Mouse (Mus musculus): ENCODE results near the gene Prkd1.
"Not testable (repeated sequence)": the region's sequence is repeated elsewhere in the genome, so short reads cannot be mapped to it uniquely, and the experiment has no call there.

The Prkd1 gene

DNA sequence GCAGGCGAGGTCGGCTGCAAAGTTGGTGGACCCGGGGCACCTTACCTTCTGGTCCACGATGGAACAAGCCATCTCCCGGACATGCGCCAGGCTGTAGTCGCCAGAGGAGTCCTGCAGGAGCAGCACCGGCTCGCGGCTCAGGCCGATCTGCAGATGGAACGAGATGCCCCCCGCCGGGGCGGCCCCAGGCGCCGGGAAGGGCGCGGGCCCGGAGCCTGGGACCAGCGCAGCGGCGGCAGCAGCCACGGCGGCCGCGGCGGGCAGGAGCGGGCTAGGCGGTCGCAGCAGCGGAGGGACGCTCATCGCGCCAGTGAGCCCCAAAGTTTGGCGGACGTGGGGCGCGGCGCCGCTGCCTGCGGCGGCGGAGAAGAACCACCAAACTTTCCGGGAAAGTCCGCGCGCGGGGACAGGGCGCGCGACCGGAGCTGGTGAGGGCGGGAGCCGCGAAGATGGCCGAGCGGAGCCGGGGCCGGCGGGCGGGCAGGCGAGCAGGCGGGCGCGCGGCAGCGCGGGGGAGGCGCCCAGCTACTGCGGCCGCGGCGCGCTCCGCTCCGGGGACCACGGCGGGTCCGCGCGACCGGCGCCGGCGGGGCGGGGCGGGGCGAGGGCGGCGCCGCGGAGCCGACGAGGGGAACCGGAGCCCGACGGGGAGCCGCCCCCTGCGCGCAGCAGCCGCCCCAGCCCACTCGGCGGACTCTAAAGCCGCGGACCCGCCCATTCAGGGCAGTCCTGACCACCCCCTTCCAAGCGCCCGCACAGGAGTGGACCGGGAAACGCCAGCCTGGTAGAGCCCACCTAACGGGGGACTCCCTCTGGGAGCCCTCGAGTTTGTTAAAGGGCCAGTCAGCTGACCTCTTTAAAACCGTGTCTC is at the start of gene Prkd1:
Gene Prkd1, minus strand, starts transcription at position 428 of the 871 bp plus-strand sequence.
- DNase-seq (ENCODE audit: low read depth), result no peak

DNA sequence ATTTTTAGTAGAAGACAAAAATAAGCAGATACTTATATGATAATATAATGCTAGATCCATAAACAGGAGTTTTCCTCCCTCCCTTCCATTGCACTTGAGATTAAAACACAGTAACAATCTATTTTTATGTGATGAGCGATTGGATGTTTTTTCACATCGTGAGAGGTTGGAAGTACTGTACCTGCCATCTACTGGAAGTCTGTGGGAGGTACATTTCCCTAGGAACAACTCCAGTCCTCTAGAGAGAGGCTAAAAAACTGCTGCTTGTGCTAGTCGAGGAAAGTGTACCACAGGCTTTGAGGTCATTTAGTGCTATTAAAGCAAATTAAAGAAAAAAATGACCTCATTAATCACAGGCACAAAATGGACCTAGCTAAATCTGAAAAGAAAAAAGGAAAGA is 48.6 kb upstream of the Prkd1 start:
- DNase-seq (ENCODE audit: low read depth), result no peak

GRCm38 (mm10) chr12:50648176-50648670 is 675 bp downstream of the Prkd1 start:
- DNase-seq (ENCODE audit: low read depth), result no peak

DNA sequence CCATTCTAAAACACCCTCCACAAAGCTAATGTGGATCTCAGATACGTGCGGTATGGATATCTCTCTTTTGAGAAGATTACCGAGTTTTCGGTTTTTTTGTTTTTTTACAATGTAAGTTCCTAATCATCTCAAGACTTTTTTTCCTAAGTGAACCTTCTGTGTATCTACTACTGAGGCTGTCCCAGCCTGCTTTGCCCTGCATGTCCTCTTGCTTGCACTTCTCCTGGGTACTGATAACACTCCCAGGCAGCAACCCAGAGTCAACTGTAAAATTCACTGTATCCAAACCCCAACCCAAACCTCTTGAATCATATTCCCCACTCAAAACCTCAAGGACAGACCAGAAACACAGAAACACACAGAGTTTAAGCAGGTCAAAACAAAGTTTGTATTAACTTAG is 2.0 kb downstream of the Prkd1 start:
- DNase-seq (ENCODE audit: low read depth), result no peak

DNA sequence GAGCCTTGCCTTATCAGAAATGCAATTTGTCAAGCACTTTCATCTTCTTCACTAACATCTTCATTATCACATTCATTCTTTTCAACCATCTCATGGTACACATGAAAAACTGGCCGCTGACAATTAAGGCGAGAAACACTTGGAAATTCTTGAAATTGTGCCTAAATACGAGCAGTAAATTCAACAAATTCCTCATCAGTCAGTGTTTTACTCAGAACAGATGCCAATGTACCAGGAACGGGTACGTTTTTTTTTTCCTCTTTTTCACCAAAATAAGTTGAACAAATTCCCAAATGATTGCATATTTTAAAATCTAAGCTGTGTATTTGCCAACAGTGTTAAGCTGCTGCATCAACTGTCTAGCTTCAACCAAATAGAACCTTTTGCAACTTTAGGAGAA is 6.2 kb downstream of the Prkd1 start:
- DNase-seq (ENCODE audit: low read depth), result no peak

DNA sequence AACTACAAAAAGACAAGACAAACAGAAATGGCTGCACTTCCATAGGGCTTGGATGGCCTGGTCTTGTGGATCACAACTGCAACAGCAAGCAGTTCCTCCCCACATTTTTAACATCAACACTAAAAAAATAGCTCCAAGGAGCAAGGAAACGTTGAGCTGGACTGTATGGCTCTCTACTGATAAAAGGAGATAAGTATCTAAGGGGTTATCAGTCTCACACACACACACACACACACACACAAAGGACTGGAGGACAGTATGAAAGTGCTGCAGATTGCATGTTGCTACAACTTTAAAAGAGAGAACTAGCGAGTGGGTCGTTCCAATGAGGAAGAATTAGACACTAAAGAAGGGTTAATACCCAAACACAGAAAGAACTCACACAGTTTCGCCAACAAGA is 8.7 kb downstream of the Prkd1 start:
- no peak for DNase-seq (ENCODE audit: low read depth)

GRCm38 (mm10) chr12:50634436-50634835 is 14.5 kb downstream of the Prkd1 start:
- no peak for DNase-seq (ENCODE audit: low read depth)

DNA sequence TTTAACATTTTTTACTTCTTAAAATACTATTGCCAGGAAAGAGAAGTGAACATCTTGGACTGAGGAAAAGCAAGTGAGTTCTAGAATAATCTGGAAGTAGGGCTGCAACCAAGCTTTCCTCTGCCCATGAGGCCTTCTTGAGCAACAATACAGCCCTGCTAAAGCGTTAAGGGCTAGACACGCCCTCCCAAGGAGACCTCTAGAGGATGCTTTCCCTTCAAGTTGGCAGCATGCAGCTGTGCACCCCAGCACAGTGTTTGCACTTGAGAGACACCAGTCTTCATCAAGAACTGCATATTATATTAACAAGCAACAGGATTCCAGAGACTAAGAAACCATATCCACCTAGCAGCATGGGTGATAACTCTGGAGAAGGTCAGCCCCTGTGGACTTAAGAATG is 22.8 kb downstream of the Prkd1 start:
- DNase-seq (ENCODE audit: low read depth), result not testable (repeated sequence)

DNA sequence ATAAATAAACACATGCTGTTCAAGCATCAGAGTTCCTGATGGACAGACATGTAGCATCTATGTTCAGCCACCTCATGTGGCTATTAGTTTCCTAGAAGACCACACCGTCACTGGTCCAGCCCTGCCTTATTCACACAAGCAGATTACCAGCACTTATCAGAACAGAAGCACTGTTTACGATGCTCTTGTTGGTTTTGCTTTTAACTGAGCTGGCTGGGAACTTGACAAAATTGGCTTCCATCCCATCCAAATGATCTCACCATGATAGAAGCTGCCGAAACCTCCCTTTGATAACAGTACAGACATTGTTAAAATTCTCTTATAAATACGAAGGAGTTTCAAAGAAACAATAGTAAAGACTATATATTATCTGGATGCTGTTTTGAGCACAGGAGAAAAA is 24.7 kb downstream of the Prkd1 start:
- no peak for DNase-seq (ENCODE audit: low read depth)

- no peak for DNase-seq (ENCODE audit: low read depth)
Observed at GRCm38 (mm10) chr12:50615852-50616251, 33.0 kb downstream of the Prkd1 start.

DNA sequence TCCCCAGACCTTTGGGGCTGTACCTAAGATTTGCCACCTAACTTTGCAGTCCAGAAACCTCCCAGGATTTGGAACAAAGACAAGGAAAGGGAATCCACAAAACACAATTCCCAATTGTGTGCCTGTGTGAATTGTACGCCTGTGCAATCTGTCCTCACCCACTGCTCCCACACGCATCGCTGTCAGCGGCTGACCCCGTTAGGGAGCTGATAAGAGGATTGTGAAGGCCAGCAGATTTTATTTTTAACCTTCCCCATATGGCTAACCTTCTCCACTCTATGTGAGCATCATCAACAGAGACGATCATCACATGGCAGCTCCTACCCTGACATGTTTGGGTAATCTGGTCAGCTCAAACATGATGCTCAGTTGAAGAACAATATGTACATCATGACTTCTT is 34.6 kb downstream of the Prkd1 start:
- no peak for DNase-seq (ENCODE audit: low read depth)

GRCm38 (mm10) chr12:50606703-50607500 is 42.0 kb downstream of the Prkd1 start:
- no peak for DNase-seq (ENCODE audit: low read depth)

DNA sequence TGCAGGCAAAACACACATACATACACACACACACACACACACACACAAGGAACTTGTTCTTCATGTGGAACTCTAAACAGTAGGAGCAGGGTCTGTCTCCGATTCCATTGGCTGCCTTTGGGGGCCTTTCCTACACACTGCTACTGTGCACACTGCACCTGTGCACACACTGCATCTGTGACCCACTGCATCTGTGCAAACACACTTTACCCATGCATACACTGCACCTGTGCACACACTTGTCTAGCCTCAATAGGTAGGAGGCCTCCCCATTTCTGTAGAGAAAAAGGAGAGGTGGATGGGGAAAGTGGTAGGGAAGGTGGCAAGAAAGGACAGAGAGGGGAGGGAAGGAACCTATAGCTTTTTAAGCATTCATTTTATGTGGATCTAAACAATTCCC is 49.5 kb downstream of the Prkd1 start:
- no peak for DNase-seq (ENCODE audit: low read depth)

DNA sequence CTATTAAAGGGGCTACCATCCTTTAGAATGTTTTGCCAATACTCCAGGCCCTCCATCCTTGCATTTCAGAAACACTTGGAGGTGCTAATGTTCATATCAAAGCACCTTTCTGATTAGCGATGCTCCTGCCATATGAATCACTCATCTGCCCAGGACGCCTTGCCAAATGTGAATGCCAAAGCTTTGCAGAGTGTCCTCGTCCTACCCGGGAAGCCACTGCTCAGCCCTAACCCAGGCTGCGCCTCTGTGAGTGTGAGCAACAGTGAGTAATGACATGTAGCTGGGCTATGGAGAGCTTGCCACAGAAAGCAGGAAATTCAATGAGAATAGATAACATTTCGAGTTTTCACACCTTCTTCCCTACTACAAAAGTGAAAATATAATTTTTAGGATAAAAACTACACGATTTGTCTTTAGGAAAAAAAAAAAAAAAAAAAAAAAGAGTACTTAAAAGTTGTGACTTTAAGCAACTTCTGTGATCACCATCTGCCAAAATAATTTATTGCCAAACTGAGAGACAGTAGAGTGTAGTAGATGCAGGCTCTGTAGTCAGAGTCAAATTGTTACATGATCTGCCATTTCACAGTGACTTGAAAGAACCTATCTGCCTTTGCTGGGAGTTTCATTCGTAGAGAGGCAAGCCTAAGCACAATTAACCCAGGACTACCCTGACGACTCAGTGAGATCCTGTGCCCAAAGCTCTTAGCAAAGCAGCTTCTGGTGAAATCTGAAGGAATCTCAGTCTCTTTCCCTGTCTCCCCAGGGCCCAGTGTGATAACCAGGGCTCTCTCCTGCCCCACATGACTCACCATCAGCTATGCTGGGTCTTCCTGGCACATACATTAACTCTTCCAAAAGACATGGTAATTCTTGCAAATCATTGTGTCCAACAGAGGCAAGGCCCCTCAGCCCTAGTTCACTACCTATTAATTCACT is 50.6 kb downstream of the Prkd1 start:
- no peak for DNase-seq (ENCODE audit: low read depth)

DNA sequence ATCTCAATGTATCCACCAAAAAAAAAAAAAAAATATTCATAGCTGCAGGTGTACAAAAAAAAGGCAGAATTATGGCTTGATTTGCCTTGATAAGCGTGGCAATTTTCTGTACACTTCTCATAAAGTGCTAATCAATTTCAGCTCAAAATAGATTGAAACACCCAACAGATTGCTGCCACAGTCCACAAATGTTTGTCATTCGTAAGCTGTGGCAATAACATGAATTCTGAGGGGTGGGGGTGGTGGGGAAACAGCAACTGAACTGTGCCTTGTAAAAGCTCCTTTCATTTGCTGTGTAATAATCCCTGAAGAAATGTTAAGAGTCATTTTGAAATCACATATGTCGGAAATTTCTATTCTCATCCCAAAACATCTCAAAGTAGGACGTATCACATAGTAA is 51.4 kb downstream of the Prkd1 start:
- no peak for DNase-seq (ENCODE audit: low read depth)

DNA sequence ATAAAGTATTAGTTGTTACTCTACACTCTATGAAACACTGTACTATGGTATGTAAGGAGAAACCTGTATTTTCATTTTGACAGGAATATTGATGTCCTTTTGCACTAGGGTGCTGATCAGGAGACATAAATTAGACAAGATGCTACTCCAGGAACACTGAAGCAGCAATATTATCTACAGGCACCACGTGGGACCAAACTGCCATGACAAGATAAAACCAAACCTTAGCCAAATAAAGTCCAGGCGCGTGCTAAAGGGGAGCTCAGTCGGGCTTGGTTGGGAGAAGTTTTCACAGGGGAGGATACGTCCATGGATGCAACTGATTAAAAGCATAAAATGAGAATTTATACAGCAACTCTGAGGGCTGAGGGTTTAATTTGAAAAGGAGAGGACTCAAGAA is 53.1 kb downstream of the Prkd1 start:
- DNase-seq (ENCODE audit: low read depth), result peak; percentile 24

DNA sequence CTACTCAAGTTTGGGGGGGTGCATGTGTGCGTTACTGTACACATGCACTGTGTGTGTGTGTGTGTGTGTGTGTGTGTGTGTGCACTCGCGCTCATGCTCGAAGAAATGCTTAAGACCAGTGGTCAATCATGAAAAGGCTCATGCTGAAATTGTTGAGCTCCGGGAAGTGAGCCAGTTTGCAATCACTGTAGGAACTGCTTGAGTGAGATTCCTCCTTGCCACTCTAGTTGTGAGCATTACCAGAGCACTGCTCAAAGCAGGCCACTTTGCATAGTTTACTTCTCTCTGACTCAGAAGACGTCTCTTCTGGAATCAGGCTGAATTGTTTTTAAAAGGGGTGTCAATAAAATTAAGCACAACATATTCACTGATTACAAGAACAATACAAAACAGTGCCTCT is 54.4 kb downstream of the Prkd1 start:
- no peak for DNase-seq (ENCODE audit: low read depth)

- DNase-seq (ENCODE audit: low read depth), result peak; percentile 19
Observed at GRCm38 (mm10) chr12:50593481-50593880, 55.4 kb downstream of the Prkd1 start.

- DNase-seq (ENCODE audit: low read depth), result no peak
Observed at GRCm38 (mm10) chr12:50588137-50588761, 60.6 kb downstream of the Prkd1 start.

DNA sequence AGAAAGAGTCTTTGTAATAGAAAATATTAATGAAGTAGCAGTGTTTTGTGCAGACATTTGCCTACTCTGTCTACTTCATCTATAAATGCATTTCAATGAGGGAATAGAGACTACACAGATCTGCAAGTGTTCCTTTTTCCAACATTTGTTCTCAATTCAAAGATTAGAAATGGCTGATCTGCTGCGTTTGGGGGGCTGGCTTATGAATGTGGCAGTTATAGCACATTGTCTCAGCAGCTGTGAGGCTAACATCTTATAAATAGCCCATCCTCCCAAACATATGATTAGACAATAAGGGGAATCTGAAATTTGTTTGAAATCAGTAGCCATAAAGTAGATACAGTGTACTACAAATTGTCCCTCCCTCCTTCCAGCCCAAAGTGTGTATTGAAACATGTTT is 83.7 kb downstream of the Prkd1 start:
- DNase-seq (ENCODE audit: low read depth), result no peak

DNA sequence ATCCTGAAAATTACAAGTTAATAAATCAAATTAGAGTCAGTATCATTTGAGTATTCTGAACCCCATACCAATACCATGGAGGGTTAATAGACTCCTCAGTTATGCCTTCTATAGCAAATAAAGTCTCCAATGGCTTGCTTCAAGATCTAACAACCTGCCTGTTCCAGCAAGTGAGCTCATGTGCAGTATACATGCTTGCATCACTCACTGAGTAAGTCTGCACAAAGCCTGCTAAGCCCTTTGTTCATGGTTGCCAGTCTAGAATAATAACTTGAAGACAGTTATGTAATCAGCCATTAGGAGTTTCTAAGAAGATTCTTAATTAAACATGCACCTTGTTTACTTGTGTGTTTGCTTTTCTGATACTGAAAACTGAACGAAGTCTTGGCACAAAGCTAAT is 88.4 kb downstream of the Prkd1 start:
- DNase-seq (ENCODE audit: low read depth), result no peak

DNA sequence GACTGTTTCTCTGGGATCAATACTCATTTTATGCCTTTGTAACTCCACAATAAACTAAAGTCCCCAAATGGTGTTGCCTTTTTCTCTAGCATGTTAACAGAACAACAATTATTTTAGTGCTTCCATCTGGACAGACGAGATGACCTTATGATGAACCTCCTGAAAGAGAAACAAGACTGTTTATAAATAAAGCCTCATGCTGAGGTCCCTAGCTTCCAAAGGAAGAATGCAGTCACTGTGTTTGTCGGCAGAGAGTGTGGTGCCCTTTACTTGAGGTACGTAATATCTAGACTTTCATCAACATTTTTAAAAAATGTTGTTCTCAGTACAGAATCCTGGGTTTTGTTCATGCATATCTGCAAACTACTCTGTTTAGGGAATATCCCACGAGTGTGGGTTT is 90.7 kb downstream of the Prkd1 start:
- DNase-seq (ENCODE audit: low read depth), result no peak
